Mouse (Mus musculus) MEL (cell line): ENCODE measurements at regions not wholly inside any gene's neighbourhood (a gene's known extent, or its start where the extent isn't known, plus 50 kb on each side); places are given as distances from the start of the nearest gene placed in this dataset.

Experiments used
- DNase-seq: peaks from one replicate; pipeline ENCODE4 v3.0.0; 2011; ENCODE audit warnings: low read depth, low spot score
- H3K27ac ChIP-seq: 2 replicates; pipeline ENCODE4 v1.5.1; 2012; ENCODE audit warnings: low read depth, mild to moderate bottlenecking, control low read depth, low read length, moderate library complexity; ENCODE audit not compliant: control insufficient read depth
- H3K27me3 ChIP-seq, 2 experiments: fragments of 150-350 bp in 1 of 2; sonication (generic) in 1 of 2; 2 replicates each; pipeline ENCODE4 v1.6.1; 2012; ENCODE audit warnings: low read length in 2 of 2, mild to moderate bottlenecking in 2 of 2, improper control_type of control experiment in 1 of 2, moderate library complexity in 1 of 2; ENCODE audit not compliant: insufficient read depth in 2 of 2, control insufficient read depth in 1 of 2
- H3K36me3 ChIP-seq, 2 experiments: 2 replicates each; pipeline ENCODE4 v1.6.1; 2012 to 2014; ENCODE audit warnings: low read length in 2 of 2, improper control_type of control experiment in 1 of 2, inconsistent platforms in 1 of 2, mild to moderate bottlenecking in 1 of 2; ENCODE audit not compliant: insufficient read depth in 2 of 2, control insufficient read depth in 1 of 2
- H3K4me1 ChIP-seq, 2 experiments: fragments of 150-350 bp in 1 of 2; sonication (generic) in 1 of 2; 2 replicates each; pipeline ENCODE4 v1.6.1; 2012; ENCODE audit warnings: low read length in 2 of 2, improper control_type of control experiment in 1 of 2, mild to moderate bottlenecking in 1 of 2; ENCODE audit not compliant: insufficient read depth in 2 of 2, control insufficient read depth in 1 of 2
- H3K4me3 ChIP-seq, 2 experiments: fragments of 150-350 bp in 1 of 2; sonication (generic) in 1 of 2; 2 replicates each; pipeline ENCODE4 v1.5.1; 2012; ENCODE audit warnings: low read depth in 2 of 2, low read length in 2 of 2, mild to moderate bottlenecking in 2 of 2, moderate library complexity in 2 of 2, control low read depth in 1 of 2, improper control_type of control experiment in 1 of 2; ENCODE audit not compliant: control insufficient read depth in 1 of 2, insufficient read depth in 1 of 2
- H3K79me2 ChIP-seq: 2 replicates; pipeline ENCODE4 v1.6.1; 2012; ENCODE audit warnings: mild to moderate bottlenecking, low read length, moderate library complexity; ENCODE audit not compliant: control insufficient read depth, poor library complexity, insufficient read depth
- H3K9ac ChIP-seq: 2 replicates; pipeline ENCODE4 v1.6.1; 2012; ENCODE audit warnings: low read depth, mild to moderate bottlenecking, control low read depth, low read length, moderate library complexity; ENCODE audit not compliant: control insufficient read depth, poor library complexity, severe bottlenecking
- H3K9me3 ChIP-seq: fragments of 150-350 bp; sonication (generic); replicated peaks from 2 replicates; pipeline ENCODE4 v1.6.1; 2012; ENCODE audit warnings: mild to moderate bottlenecking, low read length, improper control_type of control experiment, moderate library complexity; ENCODE audit not compliant: insufficient read depth
- CHD1 ChIP-seq: IDR thresholded peaks from 2 replicates; pipeline ENCODE4 v1.6.1; 2012; ENCODE audit warnings: low read depth, mild to moderate bottlenecking, inconsistent platforms, low read length, improper control_type of control experiment
- CHD2 ChIP-seq: IDR thresholded peaks from 2 replicates; pipeline ENCODE4 v1.6.1; 2011; ENCODE audit warnings: low read length, improper control_type of control experiment
- CTCF ChIP-seq, 3 experiments: IDR thresholded peaks in 2 of 3; conservative IDR thresholded peaks in 1 of 3; 2 replicates each; pipeline ENCODE4 v1.5.1; 2011 to 2012; ENCODE audit warnings: low read length in 3 of 3, low read depth in 2 of 3, mild to moderate bottlenecking in 2 of 3, improper control_type of control experiment in 1 of 3, inconsistent platforms in 1 of 3, mixed read lengths in 1 of 3, moderate library complexity in 1 of 3; ENCODE audit not compliant: control insufficient read depth in 1 of 3, insufficient read depth in 1 of 3, poor library complexity in 1 of 3, severe bottlenecking in 1 of 3
- ELF1 ChIP-seq: IDR thresholded peaks from 2 replicates; pipeline ENCODE4 v1.6.1; 2014; ENCODE audit warnings: low read depth, mild to moderate bottlenecking, inconsistent platforms, low read length, improper control_type of control experiment, moderate library complexity
- EP300 ChIP-seq, 2 experiments: IDR thresholded peaks; 2 replicates each; pipeline ENCODE4 v1.6.1; 2011; ENCODE audit warnings: improper control_type of control experiment in 2 of 2, low read length in 2 of 2, low read depth in 1 of 2, mild to moderate bottlenecking in 1 of 2
- GABPA ChIP-seq: IDR thresholded peaks from 2 replicates; pipeline ENCODE4 v1.6.1; 2012; ENCODE audit warnings: low read depth, mild to moderate bottlenecking, inconsistent platforms, low read length, improper control_type of control experiment, moderate library complexity
- GATA1 ChIP-seq: IDR thresholded peaks from 2 replicates; pipeline ENCODE4 v1.6.1; 2011; ENCODE audit warnings: low read depth, low read length, improper control_type of control experiment
- MAFK ChIP-seq: IDR thresholded peaks from 2 replicates; pipeline ENCODE4 v1.6.1; 2011; ENCODE audit warnings: low read depth, mild to moderate bottlenecking, low read length, improper control_type of control experiment, borderline replicate concordance
- MEF2A ChIP-seq: IDR thresholded peaks from 2 replicates; pipeline ENCODE4 v1.6.1; 2014; ENCODE audit warnings: low read depth, mild to moderate bottlenecking, inconsistent platforms, low read length, improper control_type of control experiment; ENCODE audit not compliant: poor library complexity, insufficient replicate concordance, severe bottlenecking; ENCODE audit errors: extremely low read depth
- MXI1 ChIP-seq: IDR thresholded peaks from 2 replicates; pipeline ENCODE4 v1.6.1; 2011; ENCODE audit warnings: mild to moderate bottlenecking, low read depth, low read length, improper control_type of control experiment
- MYC ChIP-seq: IDR thresholded peaks from 2 replicates; pipeline ENCODE4 v1.6.1; 2011; ENCODE audit warnings: low read depth, mild to moderate bottlenecking, low read length, improper control_type of control experiment, moderate library complexity
- NELFE ChIP-seq: IDR thresholded peaks from 2 replicates; pipeline ENCODE4 v1.6.1; 2011; ENCODE audit warnings: low read depth, low read length, improper control_type of control experiment
- NRF1 ChIP-seq: IDR thresholded peaks from 2 replicates; pipeline ENCODE4 v1.6.1; 2014; ENCODE audit warnings: low read depth, mild to moderate bottlenecking, inconsistent platforms, low read length, improper control_type of control experiment, moderate library complexity; ENCODE audit not compliant: poor library complexity, insufficient read depth, severe bottlenecking
- POLR2A ChIP-seq, 2 experiments: IDR thresholded peaks; 2 replicates each; pipeline ENCODE4 v1.6.1; 2011 to 2012; ENCODE audit warnings: low read length in 2 of 2, mild to moderate bottlenecking in 2 of 2, control low read depth in 1 of 2, improper control_type of control experiment in 1 of 2, low read depth in 1 of 2, moderate library complexity in 1 of 2; ENCODE audit not compliant: control insufficient read depth in 1 of 2, insufficient read depth in 1 of 2, poor library complexity in 1 of 2
- POLR2AphosphoS5 ChIP-seq: IDR thresholded peaks from 2 replicates; pipeline ENCODE4 v1.6.1; 2012; ENCODE audit warnings: low read depth, borderline replicate concordance, mild to moderate bottlenecking, inconsistent platforms, low read length, moderate library complexity, mixed read lengths
- RAD21 ChIP-seq: IDR thresholded peaks from 2 replicates; pipeline ENCODE4 v1.6.1; 2011; ENCODE audit warnings: mild to moderate bottlenecking, low read depth, low read length, improper control_type of control experiment
- RCOR1 ChIP-seq: IDR thresholded peaks from 2 replicates; pipeline ENCODE4 v1.6.1; 2012; ENCODE audit warnings: low read depth, mild to moderate bottlenecking, inconsistent platforms, low read length, improper control_type of control experiment
- SMC3 ChIP-seq: IDR thresholded peaks from 2 replicates; pipeline ENCODE4 v1.6.1; 2011; ENCODE audit warnings: low read depth, low read length, improper control_type of control experiment
- TAL1 ChIP-seq: IDR thresholded peaks from 2 replicates; pipeline ENCODE4 v1.6.1; 2012; ENCODE audit warnings: mild to moderate bottlenecking, inconsistent platforms, low read length, moderate library complexity, mixed read lengths
- TBP ChIP-seq: IDR thresholded peaks from 2 replicates; pipeline ENCODE4 v1.8.0; 2011; ENCODE audit warnings: low read depth, low read length, improper control_type of control experiment
- USF1 ChIP-seq: IDR thresholded peaks from 2 replicates; pipeline ENCODE4 v1.6.1; 2014; ENCODE audit warnings: low read depth, mild to moderate bottlenecking, inconsistent platforms, low read length, improper control_type of control experiment, moderate library complexity
- USF2 ChIP-seq, 2 experiments: IDR thresholded peaks; 2 replicates each; pipeline ENCODE4 v1.6.1; 2011 to 2012; ENCODE audit warnings: improper control_type of control experiment in 2 of 2, low read length in 2 of 2, borderline replicate concordance in 1 of 2, inconsistent platforms in 1 of 2, low read depth in 1 of 2, mild to moderate bottlenecking in 1 of 2; ENCODE audit not compliant: insufficient read depth in 1 of 2
- ZC3H11A ChIP-seq: IDR thresholded peaks from 2 replicates; pipeline ENCODE4 v1.6.1; 2012; ENCODE audit warnings: low read depth, mild to moderate bottlenecking, inconsistent platforms, low read length, improper control_type of control experiment
- ZKSCAN1 ChIP-seq: IDR thresholded peaks from 2 replicates; pipeline ENCODE4 v1.6.1; 2012; ENCODE audit warnings: low read depth, mild to moderate bottlenecking, inconsistent platforms, low read length, improper control_type of control experiment, moderate library complexity
- ZMIZ1 ChIP-seq: IDR thresholded peaks from 2 replicates; pipeline ENCODE4 v1.6.1; 2012; ENCODE audit warnings: low read depth, mild to moderate bottlenecking, inconsistent platforms, low read length, improper control_type of control experiment, moderate library complexity

GRCm38 (mm10) chr13:42574189-42574588 is 106.2 kb upstream of the Phactr1 start:
- no peak for TF ChIP-seq TAL1
- TF ChIP-seq MXI1: no peak
- no peak for TF ChIP-seq ZKSCAN1
- no peak for TF ChIP-seq ZC3H11A
- TF ChIP-seq CHD2: no peak
- TF ChIP-seq RCOR1: no peak
- TF ChIP-seq TBP: no peak
- TF ChIP-seq POLR2AphosphoS5: no peak
- TF ChIP-seq GATA1: no peak
- TF ChIP-seq MEF2A: no peak
- no peak for TF ChIP-seq ELF1
- no peak for TF ChIP-seq USF2 (IDR thresholded peaks at IDR 0.05; ENCODE audit: borderline replicate concordance in 1 of 2, insufficient read depth in 1 of 2, low read depth in 1 of 2, low read length in 2 of 2)
- TF ChIP-seq MYC: no peak
- TF ChIP-seq POLR2A (IDR thresholded peaks at IDR 0.05; ENCODE audit: control insufficient read depth in 1 of 2, insufficient read depth in 1 of 2, low read depth in 1 of 2, low read length in 2 of 2, poor library complexity in 1 of 2): no peak
- no peak for TF ChIP-seq CHD1
- TF ChIP-seq EP300 (IDR thresholded peaks at IDR 0.05; ENCODE audit: low read depth in 1 of 2, low read length in 2 of 2): no peak
- TF ChIP-seq, all 39 proteins: peak for 0
- Histone ChIP-seq H3K27ac (no peak overlapping the region), H3K9ac (no peak overlapping the region), H3K36me3 (no peaks in the 10 kb centered on the region), H3K9me3 (no peaks in the 10 kb centered on the region), H3K4me3 (no peak overlapping the region), H3K4me1 (no peaks in the 10 kb centered on the region), H3K79me2 (no peaks in the 10 kb centered on the region), H3K27me3 (no peaks in the 10 kb centered on the region)
- no peak for DNase-seq

GRCm38 (mm10) chr13:42575725-42576426 is 104.5 kb upstream of the Phactr1 start:
- Histone ChIP-seq H3K36me3 (no peaks in the 10 kb centered on the region), H3K4me3 (no peak overlapping the region), H3K4me1 (no peaks in the 10 kb centered on the region), H3K27ac (no peak overlapping the region), H3K27me3 (no peaks in the 10 kb centered on the region), H3K79me2 (no peaks in the 10 kb centered on the region), H3K9ac (no peak overlapping the region), H3K9me3 (no peaks in the 10 kb centered on the region)
- TF ChIP-seq MXI1: no peak
- no peak for TF ChIP-seq NELFE
- no peak for TF ChIP-seq RAD21
- no peak for TF ChIP-seq TBP
- no peak for TF ChIP-seq MEF2A
- TF ChIP-seq TAL1: no peak
- TF ChIP-seq ZC3H11A: no peak
- TF ChIP-seq MAFK: no peak
- TF ChIP-seq GABPA: no peak
- peak; percentile 32 to 59 (median 36) for TF ChIP-seq CTCF (IDR thresholded peaks at IDR 0.05 in 2 of 3, conservative IDR thresholded peaks at IDR 0.05 in 1 of 3; ENCODE audit: control insufficient read depth in 1 of 3, insufficient read depth in 1 of 3, low read depth in 2 of 3, low read length in 3 of 3, poor library complexity in 1 of 3, severe bottlenecking in 1 of 3)
- TF ChIP-seq ZMIZ1: no peak
- no peak for TF ChIP-seq EP300 (IDR thresholded peaks at IDR 0.05; ENCODE audit: low read depth in 1 of 2, low read length in 2 of 2)
- TF ChIP-seq SMC3: peak; percentile 6; the same call in 1 of the 2 replicates
- no peak for TF ChIP-seq ZKSCAN1
- no peak for TF ChIP-seq USF1
- no peak for TF ChIP-seq NRF1
- TF ChIP-seq ELF1: no peak
- peak; percentile 7 for DNase-seq
